Mouse (Mus musculus) frontal cortex, postnatal 25 days (tissue): ENCODE results near the gene F11r.

Source experiments
- DNase-seq, 2 experiments: peaks; one replicate each; pipeline ENCODE4 v3.0.0; 2022; ENCODE audit warnings: low spot score in 2 of 2

The F11r gene

GRCm38 (mm10) chr1:171437264-171438013 lies at the start of gene F11r:
Gene F11r, plus strand, starts transcription at chr1:171437535.
- DNase-seq = no peak

- DNase-seq = no peak
Measured at GRCm38 (mm10) chr1:171388376-171389102, 48.8 kb upstream of the F11r start, which contains the start of gene Arhgap30. Gene Arhgap30, plus strand, starts transcription at chr1:171388954.

DNA sequence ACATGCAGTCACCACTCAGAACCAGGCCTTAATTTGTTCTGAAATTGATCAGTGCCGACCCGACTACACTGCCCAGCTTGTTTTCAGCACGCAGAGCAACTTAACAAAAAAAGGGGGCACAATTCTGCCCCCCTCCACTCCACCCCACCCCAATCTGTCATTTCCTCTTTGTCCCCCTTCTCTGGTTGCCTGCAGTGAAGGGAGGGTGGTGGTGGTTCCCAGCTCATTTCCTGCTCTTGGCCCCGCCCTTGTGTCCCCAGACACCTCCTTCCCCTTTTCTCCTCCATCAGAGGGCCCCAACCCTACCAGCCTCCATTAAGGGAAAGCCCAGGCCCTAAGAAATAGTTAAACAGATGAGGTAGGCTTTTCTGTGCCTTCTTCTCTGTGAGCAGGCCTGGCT lies 47.2 kb upstream of the F11r start:
- DNase-seq = no peak

- no peak for DNase-seq
Measured at GRCm38 (mm10) chr1:171401821-171402220, 35.5 kb upstream of the F11r start.

- no peak for DNase-seq
Measured at GRCm38 (mm10) chr1:171402991-171403390, 34.3 kb upstream of the F11r start.

DNA sequence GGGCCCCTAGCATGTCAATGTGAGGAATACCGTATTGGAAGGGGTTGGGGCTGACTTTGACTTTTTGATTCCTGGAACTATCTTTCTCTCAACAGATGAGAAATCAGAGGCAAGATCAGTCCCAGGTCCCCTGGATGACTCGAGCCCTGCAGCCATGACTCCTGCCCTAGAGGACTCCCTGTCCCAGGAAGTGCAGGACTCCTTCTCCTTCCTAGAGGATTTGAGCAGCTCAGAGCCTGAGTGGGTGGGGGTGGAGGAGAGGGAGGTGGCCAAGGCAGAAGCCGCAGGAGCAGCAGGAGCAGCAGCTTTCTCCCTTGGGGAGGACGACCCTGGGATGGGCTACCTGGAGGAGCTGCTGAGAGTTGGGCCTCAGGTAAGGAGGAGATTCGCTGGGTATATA lies 30.1 kb upstream of the F11r start:
- DNase-seq = no peak

DNA sequence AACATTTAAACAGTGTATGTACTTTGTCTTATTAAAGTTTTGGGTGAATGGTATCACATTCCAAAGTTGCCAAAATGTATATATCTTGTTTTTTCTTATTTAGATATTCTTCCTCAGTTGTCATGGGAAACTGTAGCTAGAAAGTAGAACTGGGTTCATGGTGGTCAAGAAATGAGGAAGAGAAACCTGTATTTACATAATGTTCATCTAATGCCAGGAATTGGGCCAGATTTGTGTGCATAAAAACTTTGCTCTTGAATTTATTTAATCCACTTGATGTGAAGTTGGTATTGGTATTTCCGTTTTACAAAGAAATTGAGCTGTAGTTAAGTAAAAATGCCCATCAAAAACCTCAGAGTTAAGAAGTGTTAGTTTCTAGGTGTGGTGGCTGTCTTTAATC lies 27.1 kb upstream of the F11r start:
- no peak for DNase-seq

- peak; percentile 87 to 92 for DNase-seq
Measured at GRCm38 (mm10) chr1:171410947-171411484, 26.3 kb upstream of the F11r start, which contains the start of gene Usf1. Gene Usf1, plus strand, starts transcription at chr1:171411313.

DNA sequence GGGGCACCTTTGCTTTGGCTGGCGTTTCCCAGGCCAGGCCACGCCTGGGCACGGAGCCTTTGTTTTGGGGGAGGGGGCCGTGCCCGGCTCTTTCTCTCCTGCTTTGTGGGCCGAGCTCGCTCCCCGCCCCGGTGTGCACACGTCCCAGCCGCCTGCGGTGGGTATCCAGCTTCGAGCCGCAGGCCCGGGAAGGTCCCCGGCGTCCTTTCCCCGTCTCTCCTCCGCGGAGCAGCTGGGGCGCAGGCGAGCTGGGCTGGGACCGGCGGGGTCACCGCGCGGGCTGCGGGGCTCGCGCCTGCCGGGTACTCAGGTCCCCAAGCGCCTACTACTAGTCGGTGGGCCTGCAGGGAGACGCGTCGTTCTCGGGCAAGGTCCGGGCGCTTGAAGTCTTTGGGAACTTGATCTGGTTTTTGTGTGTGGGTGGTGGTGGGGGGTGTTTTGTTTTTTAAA lies 25.8 kb upstream of the F11r start:
- DNase-seq = no peak

GRCm38 (mm10) chr1:171412001-171412441 lies 25.3 kb upstream of the F11r start:
- DNase-seq = no peak

DNA sequence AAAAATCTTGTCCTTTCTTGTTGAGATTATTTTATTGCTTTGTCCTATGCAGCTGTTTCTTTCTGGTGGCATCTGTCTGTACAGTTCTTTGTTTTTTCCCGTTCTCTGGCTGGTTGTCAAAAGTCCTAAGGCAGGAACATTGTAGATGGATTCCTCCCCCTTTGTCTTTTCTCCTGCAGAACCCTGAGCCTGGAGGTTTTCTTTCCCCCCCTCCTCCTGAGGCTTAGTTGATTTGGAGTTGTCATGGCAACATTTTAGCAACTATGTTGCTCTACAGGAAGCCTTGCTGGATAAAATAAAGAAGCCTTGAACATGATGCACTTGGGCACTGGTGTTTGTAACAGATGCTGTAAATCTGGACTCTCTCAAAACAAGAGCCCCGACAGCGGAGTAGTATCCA lies 24.9 kb upstream of the F11r start:
- no peak for DNase-seq

DNA sequence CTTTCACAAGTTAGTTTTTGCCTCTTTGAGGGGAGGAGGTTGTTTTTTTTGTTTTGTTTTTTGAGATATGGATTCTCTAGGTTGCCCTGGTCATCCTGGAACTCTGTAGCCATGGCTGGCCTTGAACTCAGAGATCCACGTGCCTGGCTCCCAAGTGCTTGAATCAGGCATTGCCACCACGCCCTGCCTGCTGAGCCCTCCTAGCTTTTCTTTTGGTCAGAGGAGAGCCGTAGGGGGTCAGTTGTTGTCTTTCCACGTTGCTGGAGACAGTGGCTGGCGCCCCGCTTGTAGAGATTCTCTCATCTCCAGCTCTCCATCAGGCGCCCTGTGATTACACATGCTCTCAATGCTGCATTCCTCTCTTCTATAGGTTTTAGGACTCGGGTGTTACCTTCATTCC lies 23.7 kb upstream of the F11r start:
- no peak for DNase-seq

DNA sequence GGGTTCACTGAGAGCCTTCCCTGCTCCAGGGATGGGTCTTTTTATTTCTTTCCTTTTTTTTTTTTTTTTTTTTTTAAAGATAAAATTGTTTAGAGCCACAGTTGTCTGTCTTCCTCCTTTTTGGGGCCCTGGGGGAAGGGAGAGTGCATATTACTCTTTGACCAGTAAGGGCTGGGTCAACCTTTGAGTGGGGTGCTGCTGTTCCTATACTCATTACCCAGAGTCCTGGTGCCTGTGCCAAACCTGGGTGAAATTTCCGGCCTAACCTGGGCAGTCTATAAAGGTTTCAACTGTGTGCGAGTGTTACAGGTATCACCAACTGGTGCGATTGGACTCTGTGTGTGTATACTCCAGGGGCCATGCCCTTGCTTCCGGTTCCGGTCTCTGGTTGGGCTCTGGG lies 18.7 kb upstream of the F11r start, which contains the start of gene Tstd1:
Tstd1 (plus strand) TSS at position 213 of the 400 bp plus-strand sequence.
- DNase-seq = no peak

DNA sequence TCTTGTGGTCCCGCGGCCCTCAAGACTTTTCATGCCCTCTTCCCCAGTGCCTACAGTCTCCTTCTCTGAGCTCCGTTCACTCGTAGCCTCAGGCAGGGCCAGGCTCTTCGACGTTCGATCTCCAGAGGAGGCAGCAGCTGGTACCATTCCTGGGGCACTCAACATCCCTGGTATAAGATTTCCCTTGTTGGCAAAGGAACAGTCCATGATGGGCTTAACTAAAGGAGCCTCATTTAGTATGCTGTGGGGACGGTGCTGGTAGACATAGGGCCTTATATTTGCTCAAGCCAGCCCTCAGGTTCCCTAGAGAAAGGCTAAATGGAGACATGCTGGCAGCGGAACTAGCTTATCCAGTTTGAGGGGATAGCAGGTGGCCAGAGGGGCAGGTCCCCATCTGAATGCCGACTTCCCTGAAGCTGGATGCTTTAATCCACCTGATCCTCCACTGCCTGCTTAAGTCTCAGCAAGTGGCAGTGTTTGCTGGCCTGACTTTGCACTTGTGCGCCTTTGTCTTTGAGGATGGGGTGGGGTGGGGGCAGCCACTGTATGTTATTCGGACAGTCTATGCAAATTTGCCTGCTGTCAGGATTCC lies 17.9 kb upstream of the F11r start:
- DNase-seq = no peak

DNA sequence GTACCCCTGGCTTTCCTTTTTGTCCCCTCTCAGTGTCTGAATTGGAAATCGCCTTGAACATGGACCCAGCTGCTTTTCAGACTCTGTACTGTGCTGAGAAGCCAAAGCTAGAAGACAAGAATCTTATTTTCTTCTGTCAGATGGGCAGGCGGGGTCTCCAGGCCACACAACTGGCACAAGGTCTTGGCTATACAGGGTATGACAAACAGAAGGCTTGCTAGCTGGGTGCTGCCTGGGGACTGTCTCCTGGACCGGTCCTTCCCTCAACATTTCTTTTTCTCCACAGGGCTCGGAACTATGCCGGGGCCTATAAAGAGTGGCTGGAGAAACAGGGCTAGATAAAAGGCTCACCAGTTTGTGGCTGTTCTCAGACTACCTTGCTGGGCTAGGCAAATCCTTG lies 17.4 kb upstream of the F11r start:
- no peak for DNase-seq

DNA sequence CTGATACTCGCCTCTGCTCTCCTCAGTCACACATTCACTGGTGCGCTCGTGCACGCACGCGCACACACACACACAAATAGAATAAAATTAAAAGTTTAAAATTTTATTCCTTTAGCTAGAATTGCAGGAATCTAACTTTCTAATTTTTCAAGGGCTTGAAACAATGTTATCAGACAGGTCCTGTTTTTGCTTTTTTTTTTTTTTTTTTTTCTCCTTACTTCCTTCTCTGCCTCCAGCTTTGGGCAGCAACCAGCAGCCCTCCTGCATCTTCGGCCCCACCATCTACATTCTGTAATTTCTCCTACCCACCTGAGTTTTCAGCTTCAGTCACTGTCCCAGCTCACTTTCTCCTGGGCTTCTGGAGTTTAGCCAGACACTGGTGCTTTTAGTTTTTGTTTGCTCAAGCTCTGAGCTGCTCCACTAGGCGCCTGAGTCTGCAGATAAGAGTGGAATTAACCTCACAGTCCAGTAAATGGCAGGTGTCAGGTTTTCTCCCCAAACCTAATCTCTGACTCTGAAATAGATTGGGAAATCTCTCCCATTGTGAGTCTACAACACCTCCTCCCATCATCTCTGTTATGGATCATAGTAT lies 14.7 kb upstream of the F11r start:
- DNase-seq = no peak

- no peak for DNase-seq
Measured at GRCm38 (mm10) chr1:171424638-171425037, 12.7 kb upstream of the F11r start.

DNA sequence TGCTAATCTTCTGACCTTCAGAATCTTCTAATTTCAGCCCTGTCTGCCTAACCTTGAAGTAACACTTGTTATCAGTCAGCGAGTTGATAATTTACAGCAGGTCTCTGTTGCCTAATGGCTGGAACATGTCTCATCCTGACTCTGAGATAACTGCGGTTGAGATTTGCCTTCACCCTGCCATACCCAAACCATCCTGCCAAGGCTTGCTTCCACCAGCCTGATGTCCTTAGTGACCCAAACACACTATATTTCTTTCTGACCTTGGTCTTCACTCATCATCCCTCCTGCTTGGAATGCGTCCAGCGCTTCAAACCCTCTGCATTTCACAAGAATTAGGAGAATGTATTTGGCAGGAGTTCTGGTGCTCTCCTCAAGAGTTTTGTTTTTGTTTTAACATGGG lies 12.2 kb upstream of the F11r start:
- DNase-seq = no peak

- no peak for DNase-seq
Measured at GRCm38 (mm10) chr1:171432158-171432557, 5.2 kb upstream of the F11r start.

DNA sequence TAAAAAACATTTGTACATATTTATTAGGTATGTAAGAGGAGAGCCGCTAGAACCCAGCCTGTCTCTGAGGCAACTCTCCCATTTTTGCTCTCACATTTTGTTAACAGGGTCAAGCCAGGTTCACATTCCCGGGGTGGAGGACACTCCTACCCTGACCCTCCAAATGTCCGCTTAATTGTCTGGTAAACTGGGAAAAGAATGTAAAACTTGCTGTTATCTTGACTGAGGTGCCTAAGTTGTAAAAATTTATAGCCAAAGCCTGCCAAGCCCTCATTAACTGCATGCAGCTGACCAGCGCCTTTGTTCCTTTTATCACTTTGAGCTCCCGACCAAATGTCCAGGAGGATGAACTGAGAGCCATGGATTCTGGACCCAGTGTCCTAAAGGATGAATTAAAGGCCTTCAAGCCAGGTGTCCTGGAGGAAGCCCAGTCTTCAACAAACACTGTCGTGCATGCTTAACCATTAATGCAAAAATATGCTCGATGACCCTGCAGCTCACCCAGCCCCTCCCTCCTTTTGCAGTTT lies 2.0 kb upstream of the F11r start:
- DNase-seq = no peak

GRCm38 (mm10) chr1:171435974-171436373 lies 1.4 kb upstream of the F11r start:
- DNase-seq = no peak
